Comparison of ENCODE assay signal across 19 mouse cellular contexts in the genomic region with DNA sequence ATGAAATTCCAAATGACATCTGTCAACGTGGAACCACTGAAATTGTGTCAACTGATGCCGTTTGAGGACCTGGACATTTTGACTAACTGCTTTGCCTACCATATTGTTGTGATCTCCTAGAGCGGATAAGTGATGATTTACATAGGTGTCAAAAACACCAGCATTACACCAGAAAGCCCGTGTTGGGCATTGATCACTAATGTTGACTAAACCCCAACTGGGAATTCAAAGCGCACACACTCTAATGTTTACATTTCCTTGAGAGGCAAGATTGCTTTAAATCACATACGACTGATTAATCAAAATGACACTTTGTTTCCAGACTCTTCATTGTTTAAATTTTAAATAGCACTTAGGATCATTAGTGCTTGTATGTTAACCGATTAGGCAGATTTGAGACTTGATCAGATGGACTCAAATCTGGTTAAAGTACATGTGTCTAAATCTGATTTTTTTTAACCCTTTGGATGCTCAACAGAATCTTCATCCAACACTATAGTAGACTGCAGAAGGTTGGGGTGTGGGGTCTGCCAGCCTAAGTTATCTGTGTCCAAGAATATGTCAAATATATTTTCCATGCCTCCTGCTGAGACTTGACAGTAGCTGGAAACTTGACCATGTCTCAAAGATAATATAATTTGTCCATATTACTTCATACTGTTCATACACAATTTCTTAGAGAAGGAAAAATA.
A peak's percentile ranks its signal among the peaks of the same experiment; 100 is the strongest.
DNase-seq lines count a peak whose midpoint lies in the region; ATAC-seq and TF ChIP-seq lines count a peak whose summit lies in the region.
"Had no signal": no experiment of that assay in that cellular context is flagged by ENCODE, and none has a peak within 500 bp of the region (broad histone marks: within the 10 kb centered on the region; RNA-seq: fewer than 3 reads in every experiment).

No protein-coding gene starts in this region.

- no peaks in the 10 kb centered on the region for H3K27me3 ChIP-seq in forebrain, embryonic 13.5 days
- no peaks in the 10 kb centered on the region for H3K27me3 ChIP-seq in forebrain, embryonic 12.5 days
- H3K27me3 ChIP-seq in lung, embryonic 14.5 days (ENCODE audit: insufficient read depth, low read length) = no peaks in the 10 kb centered on the region
- H3K27me3 ChIP-seq: CH12.LX; heart, embryonic 13.5 days; hindbrain, embryonic 15.5 days had no signal

- H3K4me2 ChIP-seq in forebrain, embryonic 13.5 days = no peak overlapping the region
- H3K4me2 ChIP-seq in forebrain, embryonic 12.5 days = no peak overlapping the region
- no peak overlapping the region for H3K4me2 ChIP-seq in lung, embryonic 14.5 days
- H3K4me2 ChIP-seq: heart, embryonic 13.5 days; hindbrain, embryonic 15.5 days had no signal

- no peak overlapping the region for H3K4me3 ChIP-seq in forebrain, embryonic 13.5 days
- no peak overlapping the region for H3K4me3 ChIP-seq in forebrain, embryonic 12.5 days (replicated peaks)
- no peak overlapping the region for H3K4me3 ChIP-seq in lung, embryonic 14.5 days (ENCODE audit: low read depth, low read length)
- H3K4me3 ChIP-seq: embryonic facial prominence, embryonic 10.5 days; heart, embryonic 13.5 days; hindbrain, embryonic 15.5 days had no signal

- no peak for TF ChIP-seq CTCF in lung, embryonic 14.5 days (IDR thresholded peaks at IDR 0.05; ENCODE audit: low read depth)
- no peak for TF ChIP-seq CTCF in brain, embryonic 14.5 days (IDR thresholded peaks at IDR 0.05; ENCODE audit: borderline replicate concordance, extremely low read depth, insufficient read depth, insufficient read length)

- DNase-seq in lung, embryonic 14.5 days = peak; percentile 54
- DNase-seq in lung, postnatal 14 days = no peak
- DNase-seq in brain, embryonic 14.5 days (ENCODE audit: low read depth) = peak; percentile 35
- no peak for DNase-seq in left cerebral cortex, postnatal 10 days (ENCODE audit: extremely low spot score in 1 of 2, low spot score in 2 of 2)
- DNase-seq in B cell, adult 2 months = no peak
- DNase-seq: adrenal gland, adult 8-10 months; cerebellum, adult 11-12 months; cerebellum, adult 9-10 months; cerebellum, postnatal 25 days; gastrocnemius, postnatal 14 days; heart, postnatal 36 days had no signal

- TF ChIP-seq POLR2A in brain, embryonic 14.5 days (IDR thresholded peaks at IDR 0.05; ENCODE audit: borderline replicate concordance, extremely low read depth, insufficient read depth, insufficient read length, poor library complexity, severe bottlenecking) = no peak

- no peak overlapping the region for H3K9ac ChIP-seq in forebrain, embryonic 13.5 days
- no peak overlapping the region for H3K9ac ChIP-seq in forebrain, embryonic 12.5 days
- no peak overlapping the region for H3K9ac ChIP-seq in lung, embryonic 14.5 days
- H3K9ac ChIP-seq: heart, embryonic 13.5 days; hindbrain, embryonic 15.5 days had no signal

- ATAC-seq in forebrain, embryonic 13.5 days = peak; percentile 65; the same call in 1 of the 2 replicates
- ATAC-seq in forebrain, embryonic 12.5 days (ENCODE audit: low FRiP score) = no peak
- ATAC-seq in lung, embryonic 14.5 days (ENCODE audit: insufficient read depth) = no peak
- ATAC-seq: inflammation-experienced regulatory T-cells, adult 6 months; intestine, postnatal 0 days had no signal

- H3K4me1 ChIP-seq in forebrain, embryonic 13.5 days = no peaks in the 10 kb centered on the region
- no peaks in the 10 kb centered on the region for H3K4me1 ChIP-seq in forebrain, embryonic 12.5 days
- H3K4me1 ChIP-seq in lung, embryonic 14.5 days (ENCODE audit: insufficient read depth) = no peaks in the 10 kb centered on the region
- H3K4me1 ChIP-seq: embryonic facial prominence, embryonic 10.5 days; heart, embryonic 13.5 days; hindbrain, embryonic 15.5 days had no signal

- H3K36me3 ChIP-seq in forebrain, embryonic 13.5 days (ENCODE audit: poor library complexity, severe bottlenecking) = no peaks in the 10 kb centered on the region
- H3K36me3 ChIP-seq in forebrain, embryonic 12.5 days (replicated peaks) = no peaks in the 10 kb centered on the region
- no peaks in the 10 kb centered on the region for H3K36me3 ChIP-seq in lung, embryonic 14.5 days (ENCODE audit: insufficient read depth)
- H3K36me3 ChIP-seq: embryonic facial prominence, embryonic 10.5 days; heart, embryonic 13.5 days; hindbrain, embryonic 15.5 days had no signal

- H3K9me3 ChIP-seq in forebrain, embryonic 13.5 days (replicated peaks) = no peaks in the 10 kb centered on the region
- H3K9me3 ChIP-seq in forebrain, embryonic 12.5 days = no peaks in the 10 kb centered on the region
- H3K9me3 ChIP-seq in lung, embryonic 14.5 days (ENCODE audit: low read depth, low read length) = no peaks in the 10 kb centered on the region
- H3K9me3 ChIP-seq: embryonic facial prominence, embryonic 10.5 days; heart, embryonic 13.5 days; hindbrain, embryonic 15.5 days had no signal

- H3K27ac ChIP-seq in forebrain, embryonic 13.5 days = no peak overlapping the region
- H3K27ac ChIP-seq in forebrain, embryonic 12.5 days = no peak overlapping the region
- H3K27ac ChIP-seq in lung, embryonic 14.5 days (ENCODE audit: low read depth) = no peak overlapping the region
- H3K27ac ChIP-seq: embryonic facial prominence, embryonic 10.5 days; heart, embryonic 13.5 days; hindbrain, embryonic 15.5 days had no signal

- WGBS in forebrain, embryonic 13.5 days = 76% methylated on average over 7 of the region's 7 CpGs
- WGBS in forebrain, embryonic 12.5 days = 85% methylated on average over 7 of the region's 7 CpGs
- 9% methylated on average over 7 of the region's 7 CpGs for WGBS in lung, embryonic 14.5 days

- intact Hi-C loops in left cerebral cortex, postnatal 10 days (cut with DNase I) = no loop called here

Comparison
In these comparisons a context has a peak if more than half of its experiments do, and no peak if none do; other contexts are left out.
1. DNase-seq: peak in lung, embryonic 14.5 days (single experiment) and brain, embryonic 14.5 days (single experiment); none in lung, postnatal 14 days (single experiment), left cerebral cortex, postnatal 10 days (0 of 2) and B cell, adult 2 months (0 of 2).